Mouse (Mus musculus) heart, postnatal 0 days (tissue): ENCODE measurements at regions not wholly inside any gene's neighbourhood (a gene's known extent, or its start where the extent isn't known, plus 50 kb on each side); places are given as distances from the start of the nearest gene placed in this dataset.

Experiments
- CTCF ChIP-seq: IDR thresholded peaks from 2 replicates; pipeline ENCODE4 v1.5.1; 2016; ENCODE audit warnings: antibody characterized with exemption, control low read depth, low read depth
- EP300 ChIP-seq: IDR thresholded peaks from 2 replicates; pipeline ENCODE4 v1.6.1; 2016; ENCODE audit warnings: antibody characterized with exemption, low read depth

DNA sequence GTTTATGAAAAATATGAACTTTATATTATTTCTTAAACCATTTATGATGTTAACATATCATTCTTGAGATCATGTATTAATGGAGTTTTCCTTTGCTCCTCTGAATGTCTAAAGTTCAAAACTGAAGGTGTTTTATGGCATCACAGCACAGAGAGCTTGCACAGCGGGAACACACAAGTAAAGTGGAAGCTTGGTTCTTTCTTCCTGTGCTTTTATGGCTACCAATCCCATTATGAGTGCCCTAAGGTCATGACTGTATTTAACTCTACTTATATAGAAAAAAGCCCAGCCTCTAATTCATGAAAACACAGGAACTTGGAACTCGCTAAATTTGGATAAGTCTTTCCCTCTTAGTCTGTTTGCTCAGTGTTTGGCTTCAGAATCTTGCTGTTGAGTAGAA lies 417.3 kb upstream of the Adamts5 start:
- TF ChIP-seq CTCF = no peak
- no peak for TF ChIP-seq EP300
